Mouse (Mus musculus) heart, adult 2 months (tissue): Measurements from ENCODE around the gene A430033K04Rik.

Experiments
- CTCF ChIP-seq: fragments of 200-600 bp; IDR thresholded peaks from 2 replicates; pipeline ENCODE4 v1.8.1; 2022; ENCODE audit warnings: antibody characterized with exemption, mild to moderate bottlenecking, moderate library complexity
- POLR2A ChIP-seq: fragments of 200-500 bp; IDR thresholded peaks from 2 replicates; pipeline ENCODE4 v1.6.1; 2011; ENCODE audit warnings: mild to moderate bottlenecking, low read depth, low read length, control low read depth; ENCODE audit not compliant: insufficient read depth

DNA sequence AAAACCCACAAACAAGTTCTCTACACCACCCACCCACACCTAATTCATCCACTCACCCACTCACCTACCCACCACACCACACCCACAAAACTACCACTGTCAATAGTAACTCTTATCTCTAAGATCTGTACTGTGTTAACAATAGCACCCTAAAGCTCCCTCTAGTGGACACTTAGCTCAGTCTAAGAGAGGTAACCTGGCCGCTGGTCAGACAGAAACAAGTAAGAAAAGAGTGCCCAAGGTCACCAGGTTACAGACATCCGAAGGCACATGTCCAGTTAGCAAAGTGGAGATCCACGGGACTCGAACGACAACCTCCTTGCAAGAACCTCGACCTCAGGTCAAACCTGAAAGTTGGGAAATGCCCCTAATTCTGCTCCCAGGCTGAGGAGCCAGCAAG lies 35.2 kb downstream of the A430033K04Rik start:
- TF ChIP-seq CTCF = peak; percentile 77
- no peak for TF ChIP-seq POLR2A
